Mouse (Mus musculus) E14TG2a.4 (cell line): ENCODE measurements around the gene Hyal2.
"Not testable (repeated sequence)": the region's sequence is repeated elsewhere in the genome, so short reads cannot be mapped to it uniquely, and the experiment has no call there.

Experiments
- H3K27me3 ChIP-seq: 2 replicates; pipeline ENCODE4 v1.6.1; 2014; ENCODE audit warnings: low read length, control low read depth; ENCODE audit not compliant: insufficient read depth
- H3K36me3 ChIP-seq: 2 replicates; pipeline ENCODE4 v1.6.1; 2014; ENCODE audit warnings: low read length, control low read depth; ENCODE audit not compliant: insufficient read depth
- H3K4me1 ChIP-seq: replicated peaks from 2 replicates; pipeline ENCODE4 v1.6.1; 2014; ENCODE audit warnings: low read depth, low read length, control low read depth
- H3K4me3 ChIP-seq: replicated peaks from 2 replicates; pipeline ENCODE4 v1.5.1; 2014; ENCODE audit warnings: mild to moderate bottlenecking, low read length
- H3K9me3 ChIP-seq: 2 replicates; pipeline ENCODE4 v1.6.1; 2014; ENCODE audit warnings: low read length, control low read depth
- CTCF ChIP-seq: conservative IDR thresholded peaks from 2 replicates; pipeline ENCODE4 v1.5.1; 2014; ENCODE audit warnings: low read length
- NANOG ChIP-seq: IDR thresholded peaks from 2 replicates; pipeline ENCODE4 v1.6.1; 2014; ENCODE audit warnings: borderline replicate concordance, low read length, mixed read lengths
- POU5F1 ChIP-seq: IDR thresholded peaks from 2 replicates; pipeline ENCODE4 v1.6.1; 2014; ENCODE audit warnings: low read length, borderline replicate concordance

The Hyal2 gene

GRCm38 (mm10) chr9:107556346-107556745, 11.4 kb upstream of the Hyal2 start:
- TF ChIP-seq POU5F1, result no peak
- TF ChIP-seq NANOG, result no peak
- no peak for TF ChIP-seq CTCF
- H3K4me3 ChIP-seq, result no peak overlapping the region
- H3K9me3 ChIP-seq, result no peaks in the 10 kb centered on the region
- peaks cover 51% of the 10 kb centered on the region for H3K36me3 ChIP-seq
- H3K27me3 ChIP-seq, result peaks cover 23% of the 10 kb centered on the region
- peaks cover 53% of the 10 kb centered on the region for H3K4me1 ChIP-seq

- H3K27me3 ChIP-seq, result peaks cover 10% of the 10 kb centered on the region; the same call in 1 of the 2 replicates
- H3K4me1 ChIP-seq, result peaks cover 57% of the 10 kb centered on the region
- H3K9me3 ChIP-seq, result no peaks in the 10 kb centered on the region
- TF ChIP-seq CTCF, result no peak
- TF ChIP-seq POU5F1, result no peak
- no peak for TF ChIP-seq NANOG
- peaks cover 59% of the 10 kb centered on the region for H3K36me3 ChIP-seq
- peak within 1 kb of the TSS; percentile 96 for H3K4me3 ChIP-seq
Observed at GRCm38 (mm10) chr9:107563029-107563581, 4.6 kb upstream of the Hyal2 start, which contains the start of gene Tusc2. TSS of gene Tusc2 (plus strand) at chr9:107563255.

GRCm38 (mm10) chr9:107565556-107565955, 2.2 kb upstream of the Hyal2 start:
- not testable (repeated sequence) for H3K9me3 ChIP-seq
- H3K4me3 ChIP-seq, result peak overlapping the region; percentile 17; the same call in 1 of the 2 replicates
- peaks cover 35% of the 10 kb centered on the region for H3K36me3 ChIP-seq
- H3K27me3 ChIP-seq, result peaks cover 21% of the 10 kb centered on the region
- peaks cover 72% of the 10 kb centered on the region for H3K4me1 ChIP-seq

GRCm38 (mm10) chr9:107566041-107566709, 1.6 kb upstream of the Hyal2 start:
- Histone ChIP-seq H3K27me3 (peaks cover 27% of the 10 kb centered on the region), H3K9me3 (no peaks in the 10 kb centered on the region), H3K4me3 (no peak overlapping the region), H3K36me3 (peaks cover 33% of the 10 kb centered on the region), H3K4me1 (peaks cover 78% of the 10 kb centered on the region)
- TF ChIP-seq POU5F1 (no peak), CTCF (peak; percentile 91)

GRCm38 (mm10) chr9:107566855-107567254, 890 bp upstream of the Hyal2 start:
- no peak for TF ChIP-seq NANOG
- TF ChIP-seq CTCF, result no peak
- TF ChIP-seq POU5F1, result no peak
- Histone ChIP-seq H3K4me3 (no peak overlapping the region), H3K36me3 (peaks cover 33% of the 10 kb centered on the region), H3K9me3 (no peaks in the 10 kb centered on the region), H3K4me1 (peaks cover 80% of the 10 kb centered on the region), H3K27me3 (peaks cover 28% of the 10 kb centered on the region)

GRCm38 (mm10) chr9:107568331-107569261, 851 bp downstream of the Hyal2 start:
- peaks cover 43% of the 10 kb centered on the region for H3K36me3 ChIP-seq
- H3K4me3 ChIP-seq, result peak overlapping the region; percentile 89
- TF ChIP-seq CTCF (no peak), POU5F1 (no peak), NANOG (no peak)
- H3K27me3 ChIP-seq, result peaks cover 28% of the 10 kb centered on the region
- H3K9me3 ChIP-seq, result no peaks in the 10 kb centered on the region
- H3K4me1 ChIP-seq, result peaks cover 72% of the 10 kb centered on the region

- no peak for TF ChIP-seq POU5F1
- no peak for TF ChIP-seq CTCF
- TF ChIP-seq NANOG, result no peak
- Histone ChIP-seq H3K4me3 (peak overlapping the region; percentile 89), H3K27me3 (peaks cover 28% of the 10 kb centered on the region), H3K9me3 (no peaks in the 10 kb centered on the region), H3K4me1 (peaks cover 65% of the 10 kb centered on the region), H3K36me3 (peaks cover 40% of the 10 kb centered on the region)
Observed at GRCm38 (mm10) chr9:107569270-107569669, 1.5 kb downstream of the Hyal2 start.

- H3K9me3 ChIP-seq, result no peaks in the 10 kb centered on the region
- peak overlapping the region; percentile 89 for H3K4me3 ChIP-seq
- no peak for TF ChIP-seq POU5F1
- TF ChIP-seq NANOG, result no peak
- no peak for TF ChIP-seq CTCF
- peaks cover 33% of the 10 kb centered on the region for H3K36me3 ChIP-seq
- peaks cover 65% of the 10 kb centered on the region for H3K4me1 ChIP-seq
- H3K27me3 ChIP-seq, result peaks cover 28% of the 10 kb centered on the region
Observed at GRCm38 (mm10) chr9:107570016-107570415, 2.3 kb downstream of the Hyal2 start.
